Mouse (Mus musculus) cerebellum, postnatal 25 days (tissue): ENCODE results near the gene H2-Aa.

Source experiments
- DNase-seq, 2 experiments: peaks; one replicate each; pipeline ENCODE4 v3.0.0; 2021; ENCODE audit warnings: mixed read lengths in 2 of 2

H2-Aa gene

GRCm38 (mm10) chr17:34261502-34261901 lies 26.1 kb downstream of the H2-Aa start:
- peak; percentile 31 to 62 for DNase-seq

DNA sequence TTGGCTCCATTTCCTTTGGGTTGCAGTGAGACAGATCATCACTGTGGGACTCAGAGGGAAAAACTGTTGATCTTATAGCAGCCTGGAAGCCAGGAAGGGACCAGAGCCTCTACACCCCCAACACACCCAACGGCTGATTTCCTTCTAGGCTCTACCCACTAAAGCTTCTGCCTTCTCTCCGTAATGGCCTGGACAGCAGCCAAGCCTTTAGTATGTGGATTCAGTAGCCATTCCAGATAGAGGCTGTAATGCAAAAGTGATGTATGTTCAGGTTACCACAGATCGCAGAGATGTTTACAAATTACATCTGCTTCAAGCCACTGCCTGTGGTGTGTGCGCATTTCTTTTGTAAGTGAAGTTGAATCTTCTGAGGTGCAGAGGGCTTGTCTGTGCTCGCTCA lies 27.1 kb downstream of the H2-Aa start:
- DNase-seq = no peak

GRCm38 (mm10) chr17:34257594-34258375 lies 29.8 kb downstream of the H2-Aa start, which contains the start of gene H2-Ab1:
Gene H2-Ab1 (plus strand): TSS chr17:34257689.
- peak; percentile 53 to 69 for DNase-seq

DNA sequence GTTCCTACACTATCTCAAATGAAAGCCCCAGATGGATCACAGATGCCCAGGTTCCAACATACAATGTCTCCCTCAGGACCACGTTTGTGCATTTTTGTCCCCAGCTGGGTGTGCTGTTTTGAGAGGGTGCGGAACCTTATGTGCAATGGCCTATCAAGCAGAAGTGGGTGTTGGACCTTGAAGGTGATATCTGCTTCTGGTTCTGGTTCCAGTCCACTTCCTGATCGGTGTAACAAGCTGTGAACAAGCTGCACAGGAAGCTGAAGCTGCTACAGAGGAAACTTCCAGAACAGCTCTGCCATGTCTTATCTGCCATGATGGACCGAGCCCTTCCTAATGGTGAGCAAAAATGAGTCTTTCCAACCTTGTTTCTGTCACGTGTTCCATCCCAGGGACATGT lies 31.1 kb downstream of the H2-Aa start:
- no peak for DNase-seq

DNA sequence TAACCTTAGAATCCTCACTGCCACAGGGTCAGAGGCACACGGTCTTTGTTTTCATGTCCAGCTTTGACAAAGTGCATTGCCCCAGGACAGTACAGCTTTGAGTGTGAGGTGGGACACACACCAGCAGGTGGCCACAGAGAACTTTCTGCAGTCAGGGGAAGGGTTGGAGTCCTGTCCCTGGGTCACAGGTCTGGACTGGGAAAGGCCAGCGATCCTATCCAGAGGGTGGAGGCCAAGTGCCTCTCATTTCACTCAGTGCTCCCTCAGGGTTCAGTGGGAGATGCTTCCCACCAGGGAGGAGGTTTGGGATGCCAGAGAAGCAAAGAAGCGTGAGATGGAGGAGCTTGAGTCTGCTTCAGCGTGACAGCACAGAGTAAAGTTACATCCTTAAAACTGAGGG lies 36.0 kb downstream of the H2-Aa start:
- DNase-seq = no peak

DNA sequence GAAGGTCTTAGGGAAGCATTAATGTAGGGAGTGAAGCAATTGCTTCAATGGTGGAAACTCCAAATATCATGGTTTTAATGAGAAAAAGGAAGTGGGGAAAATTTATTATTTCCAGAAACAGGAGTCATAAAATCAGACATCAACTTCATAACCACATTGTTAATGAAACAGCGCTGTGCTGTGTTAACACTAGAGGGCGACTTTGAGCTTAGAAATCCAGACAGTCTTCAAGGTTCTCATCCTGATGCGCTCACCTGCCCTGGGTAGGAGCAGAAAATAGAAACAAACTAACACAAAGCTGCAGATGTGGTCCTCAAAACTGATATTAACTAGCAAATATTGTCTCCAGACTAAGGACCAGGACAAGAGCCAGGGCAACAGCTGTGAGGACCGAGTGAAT lies 37.7 kb downstream of the H2-Aa start:
- peak; percentile 37 to 60 for DNase-seq

DNA sequence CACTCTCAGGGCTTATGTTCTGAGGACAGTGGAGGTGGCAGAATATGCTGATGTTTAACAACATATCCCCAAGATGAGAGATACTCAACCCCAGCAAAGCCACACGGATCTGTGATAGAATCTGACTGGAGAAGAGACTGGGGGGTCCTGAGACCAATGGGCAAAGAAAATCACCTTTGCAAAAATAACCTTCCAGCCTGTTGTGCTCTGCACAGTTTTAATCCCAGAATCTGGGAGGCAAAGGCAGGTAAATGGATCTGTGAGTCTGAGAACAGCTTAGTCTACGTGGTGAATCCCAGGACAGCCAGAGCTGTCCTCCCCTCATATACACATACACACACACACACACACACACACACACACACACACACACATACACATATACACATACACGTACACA lies 38.3 kb downstream of the H2-Aa start:
- no peak for DNase-seq

DNA sequence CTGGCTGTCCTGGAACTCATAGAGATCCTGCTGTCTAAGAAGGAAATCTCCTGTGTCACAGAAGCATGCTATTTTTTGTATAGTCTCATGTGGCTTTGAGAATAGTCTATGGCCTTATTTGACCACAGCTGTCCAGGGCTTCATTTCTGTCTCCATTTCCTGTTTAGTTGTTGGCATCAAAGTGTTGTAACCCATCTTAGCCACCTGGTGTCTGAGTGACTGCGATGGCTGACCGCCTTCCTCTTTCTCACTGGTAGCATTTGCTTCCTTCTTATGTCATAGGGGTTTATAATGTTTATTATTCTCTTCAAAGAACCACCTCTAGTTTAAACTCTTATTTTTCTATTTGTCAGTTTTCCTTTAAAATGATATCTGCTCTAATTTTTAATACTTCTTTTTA lies 38.9 kb downstream of the H2-Aa start:
- no peak for DNase-seq

- DNase-seq = no peak
These were observed 40.6 kb downstream of the H2-Aa start for GRCm38 (mm10) chr17:34247047-34247446.

DNA sequence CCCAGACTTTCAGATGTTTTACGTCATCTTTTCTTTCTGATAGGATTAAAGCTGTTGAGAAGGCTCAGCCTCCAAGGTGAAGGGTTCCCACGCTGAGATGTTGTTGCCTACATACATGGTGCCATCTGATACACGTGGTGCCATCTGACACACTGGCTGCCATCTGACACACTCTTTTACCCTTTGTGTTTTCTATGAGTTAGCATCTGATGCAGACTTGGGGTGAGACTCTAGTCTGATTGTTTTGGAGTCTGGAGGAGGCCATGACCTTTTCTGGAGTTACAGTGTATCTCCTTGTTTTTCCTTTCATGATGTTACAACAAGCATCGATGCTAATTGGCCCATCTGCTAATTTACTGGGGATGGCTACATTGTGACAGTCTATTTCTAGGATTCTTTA lies 43.0 kb downstream of the H2-Aa start:
- no peak for DNase-seq

DNA sequence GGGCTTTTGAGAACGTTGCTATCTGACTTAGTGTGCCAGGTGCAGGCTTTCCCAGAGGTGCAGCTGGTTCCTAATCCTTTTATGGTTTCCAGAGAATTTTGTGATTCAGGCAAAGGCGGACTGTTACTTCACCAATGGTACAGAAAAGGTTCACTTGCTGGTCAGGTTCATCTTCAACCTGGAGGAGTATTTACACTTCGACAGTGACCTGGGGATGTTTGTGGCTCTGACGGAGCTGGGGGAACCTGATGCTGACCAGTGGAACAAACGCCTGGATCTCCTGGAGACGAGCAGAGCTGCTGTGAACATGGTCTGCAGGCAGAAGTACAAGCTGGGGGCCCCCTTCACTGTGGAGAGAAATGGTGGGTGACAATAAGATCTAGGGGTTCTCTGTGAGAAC lies 46.7 kb downstream of the H2-Aa start:
- DNase-seq = no peak

GRCm38 (mm10) chr17:34240366-34240765 lies 47.3 kb downstream of the H2-Aa start:
- DNase-seq = no peak

DNA sequence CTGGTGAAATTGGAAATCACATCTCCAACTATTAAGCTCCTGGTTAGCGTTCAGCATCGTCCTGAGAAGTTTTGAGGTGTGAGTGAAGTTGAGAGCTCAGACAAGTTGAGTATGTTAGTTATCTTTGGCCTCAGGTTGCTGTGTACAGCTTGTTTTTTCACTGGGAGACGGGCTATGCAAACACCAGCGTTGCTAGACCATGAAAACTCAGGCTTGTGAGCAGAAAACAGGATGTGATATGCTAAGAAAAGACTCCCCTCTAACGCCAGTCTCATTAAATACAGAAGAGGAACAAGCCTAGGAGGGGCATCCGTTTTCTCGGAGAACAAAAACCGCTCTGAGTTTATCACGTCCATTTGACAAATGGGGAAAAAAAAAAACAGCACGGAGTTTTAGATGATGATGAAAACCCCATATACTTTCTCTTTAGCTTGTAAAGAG lies 48.0 kb downstream of the H2-Aa start:
- no peak for DNase-seq

DNA sequence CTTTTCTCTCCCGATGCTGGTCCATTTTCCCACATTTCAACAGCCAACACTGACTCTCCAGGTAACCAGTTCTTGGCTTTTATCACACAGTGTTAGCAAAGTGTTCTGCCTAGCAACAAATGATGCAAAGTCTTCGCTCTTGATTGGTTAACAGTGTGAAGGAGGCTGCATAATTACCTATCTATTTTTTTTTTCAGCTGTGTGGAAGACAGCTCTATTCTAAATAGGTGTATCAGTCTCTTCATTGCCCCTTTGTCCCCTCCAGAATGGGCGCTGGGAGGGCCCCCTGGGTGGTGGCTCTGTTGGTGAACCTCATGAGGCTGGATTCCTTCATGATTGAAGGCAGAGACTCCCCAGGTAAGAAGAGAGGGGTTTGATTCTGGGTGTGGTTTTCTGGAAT lies 48.9 kb downstream of the H2-Aa start, which contains the start of gene H2-Ob:
Gene H2-Ob, plus strand, starts transcription at position 198 of the 400 bp plus-strand sequence.
- DNase-seq = peak in 1 of 2 experiments; percentile 14

GRCm38 (mm10) chr17:34237741-34238140 lies 49.9 kb downstream of the H2-Aa start:
- no peak for DNase-seq

GRCm38 (mm10) chr17:34236691-34237090 lies 50.9 kb downstream of the H2-Aa start:
- no peak for DNase-seq

GRCm38 (mm10) chr17:34234926-34235325 lies 52.7 kb downstream of the H2-Aa start:
- peak; percentile 64 to 75 for DNase-seq
